Mouse (Mus musculus) neutrophil, adult 5-6 weeks (primary cell): Measurements from ENCODE around the gene Gm10663. TPM values are rescaled to one million over a fixed set of nuclear protein-coding genes. Genes with fewer than 3 reads are reported as not detected.

Source experiments
- ATAC-seq: fragments of 151-379, 151-347 bp; 2 replicates; pipeline ENCODE4 v1.8.0; 2017; ENCODE audit warnings: mild to moderate bottlenecking, moderate TSS enrichment; ENCODE audit not compliant: insufficient number of reproducible peaks, poor library complexity, low FRiP score, severe bottlenecking; ENCODE audit errors: extremely low read depth
- total RNA-seq: library from RNA; stranded (forward); fragments of 200-1000 nt; gene quantifications from 2 replicates; pipeline ENCODE4 v1.2.3, GENCODE M21; 2017

The Gm10663 gene
- not detected in 2 replicates for total RNA-seq

GRCm38 (mm10) chr8:65074733-65075132 is at the start of gene Gm10663:
Gene Gm10663 (plus strand): TSS chr8:65075033.
- no peak for ATAC-seq

- no peak for ATAC-seq
Measured at GRCm38 (mm10) chr8:65028959-65029686, 45.7 kb upstream of the Gm10663 start.

GRCm38 (mm10) chr8:65029776-65030175 is 45.1 kb upstream of the Gm10663 start:
- ATAC-seq, result no peak

- ATAC-seq, result no peak
Measured at GRCm38 (mm10) chr8:65030735-65031485, 43.9 kb upstream of the Gm10663 start.

- ATAC-seq, result no peak
Measured at GRCm38 (mm10) chr8:65032107-65032506, 42.7 kb upstream of the Gm10663 start.

- ATAC-seq, result no peak
Measured at GRCm38 (mm10) chr8:65033056-65033455, 41.8 kb upstream of the Gm10663 start.

- ATAC-seq, result no peak
Measured at GRCm38 (mm10) chr8:65034136-65034535, 40.7 kb upstream of the Gm10663 start.

- ATAC-seq, result no peak
Measured at GRCm38 (mm10) chr8:65037117-65037533, 37.7 kb upstream of the Gm10663 start, which contains the start of gene Apela. Gene Apela (minus strand): TSS chr8:65037336.

GRCm38 (mm10) chr8:65046565-65046964 is 28.3 kb upstream of the Gm10663 start:
- no peak for ATAC-seq

GRCm38 (mm10) chr8:65047193-65047592 is 27.6 kb upstream of the Gm10663 start:
- ATAC-seq, result no peak

GRCm38 (mm10) chr8:65047801-65048200 is 27.0 kb upstream of the Gm10663 start:
- no peak for ATAC-seq

- no peak for ATAC-seq
Measured at GRCm38 (mm10) chr8:65053554-65053953, 21.3 kb upstream of the Gm10663 start.

GRCm38 (mm10) chr8:65053968-65054367 is 20.9 kb upstream of the Gm10663 start:
- no peak for ATAC-seq

- ATAC-seq, result no peak
Measured at GRCm38 (mm10) chr8:65056722-65057121, 18.1 kb upstream of the Gm10663 start.

- no peak for ATAC-seq
Measured at GRCm38 (mm10) chr8:65062195-65062594, 12.6 kb upstream of the Gm10663 start.

- no peak for ATAC-seq
Measured at GRCm38 (mm10) chr8:65064071-65064470, 10.8 kb upstream of the Gm10663 start.

GRCm38 (mm10) chr8:65065622-65066021 is 9.2 kb upstream of the Gm10663 start:
- no peak for ATAC-seq

GRCm38 (mm10) chr8:65067031-65067430 is 7.8 kb upstream of the Gm10663 start:
- ATAC-seq, result no peak

- no peak for ATAC-seq
Measured at GRCm38 (mm10) chr8:65067694-65068472, 7.0 kb upstream of the Gm10663 start.

- ATAC-seq, result no peak
Measured at GRCm38 (mm10) chr8:65068473-65068819, 6.4 kb upstream of the Gm10663 start.
